Mouse (Mus musculus) Muller cell, postnatal 12 days (primary cell): Measurements from ENCODE around the gene Crisp2.
"Not testable (repeated sequence)": the region's sequence is repeated elsewhere in the genome, so short reads cannot be mapped to it uniquely, and the experiment has no call there.

ENCODE experiments used
- DNase-seq: peaks from one replicate; pipeline ENCODE4 v3.0.0-alpha.2; 2015; ENCODE audit errors: inconsistent ontology term

The Crisp2 gene

DNA sequence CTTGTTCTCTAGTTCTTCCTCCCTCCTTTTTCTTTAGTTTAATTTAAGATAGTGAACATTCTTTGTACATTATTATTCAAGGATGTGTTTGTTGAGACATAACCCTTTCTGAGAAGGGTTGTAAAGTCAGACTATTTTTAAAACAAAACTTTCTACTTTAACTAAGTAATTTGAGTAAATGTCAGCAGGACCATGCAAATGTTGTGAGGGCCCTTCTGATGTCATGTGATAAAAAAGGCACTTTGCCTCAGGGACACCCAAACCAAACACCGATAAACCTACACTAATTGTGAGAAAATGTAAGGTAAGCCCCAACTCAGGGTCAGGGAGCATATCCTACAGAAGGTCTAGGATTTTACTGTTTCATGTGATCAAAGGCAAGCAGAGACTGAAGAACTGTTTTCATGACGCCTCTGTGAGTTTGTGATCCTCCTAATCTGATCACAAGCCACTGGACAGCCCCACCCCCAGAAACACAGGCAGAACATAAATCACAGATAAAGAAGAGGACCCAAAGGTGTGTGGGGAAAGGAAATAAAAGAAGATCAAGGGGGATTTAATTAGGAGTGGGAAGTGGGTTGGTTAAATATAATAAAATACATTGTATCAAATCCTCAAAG, at the start of gene Crisp2:
TSS of gene Crisp2 (minus strand) at position 51 of the 620 bp plus-strand sequence.
- no peak for DNase-seq

DNA sequence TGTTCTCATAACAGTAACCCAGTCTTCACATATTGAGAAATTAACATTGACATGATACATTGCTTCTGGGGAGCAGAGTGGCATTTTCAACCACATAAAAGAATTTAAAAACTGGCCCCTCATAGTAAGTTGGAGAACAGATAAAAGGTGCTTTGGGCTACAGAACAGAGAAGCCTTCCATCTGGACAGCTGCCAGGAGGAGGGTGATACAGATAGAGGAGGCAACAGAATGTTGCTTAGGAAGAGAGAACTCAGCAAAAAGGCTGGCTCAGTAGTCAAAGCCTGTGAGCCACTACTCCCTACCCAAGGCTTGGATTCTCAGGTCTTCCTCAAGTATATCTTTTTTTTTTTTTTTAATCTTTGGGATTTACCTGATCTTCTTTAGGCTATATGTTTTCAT, 48.3 kb upstream of the Crisp2 start:
- no peak for DNase-seq

DNA sequence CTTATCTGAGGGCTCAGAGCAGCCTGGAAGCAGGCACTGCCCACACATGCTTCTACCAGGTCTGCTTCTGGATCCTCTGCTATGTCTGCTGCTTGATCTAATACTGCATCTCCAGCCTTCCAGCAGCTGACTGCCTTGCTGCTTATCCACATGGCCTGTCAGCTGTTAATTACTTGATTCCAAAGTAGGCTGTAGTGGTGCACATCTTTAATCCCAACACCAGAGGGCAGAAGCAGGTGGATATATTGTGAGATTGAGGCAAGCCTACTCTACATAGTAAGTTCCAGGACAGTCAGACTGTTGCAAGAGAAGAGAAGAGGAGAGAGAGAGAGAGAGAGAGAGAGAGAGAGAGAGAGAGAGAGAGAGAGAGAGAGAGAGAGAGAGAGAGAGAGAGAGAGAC, 30.5 kb upstream of the Crisp2 start:
- DNase-seq = peak; percentile 48

DNA sequence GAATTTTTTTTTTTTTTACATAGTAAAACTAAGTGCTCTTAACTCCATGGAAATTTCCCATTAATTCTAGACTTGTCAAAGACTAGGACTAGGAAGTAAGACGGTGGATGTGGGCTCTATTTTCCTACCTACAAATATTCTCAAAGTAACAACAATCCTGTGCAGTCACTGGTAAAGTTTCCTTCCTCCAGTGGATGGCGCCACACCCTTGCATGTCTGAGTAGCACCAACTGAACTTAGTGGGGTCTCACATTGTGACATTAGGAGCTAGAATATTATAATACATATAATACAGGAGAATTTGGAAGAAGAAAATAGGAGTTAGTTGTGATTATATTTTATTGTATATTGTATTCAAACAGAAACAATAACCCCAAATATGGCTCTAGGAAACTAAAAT, 25.1 kb upstream of the Crisp2 start:
- no peak for DNase-seq

DNA sequence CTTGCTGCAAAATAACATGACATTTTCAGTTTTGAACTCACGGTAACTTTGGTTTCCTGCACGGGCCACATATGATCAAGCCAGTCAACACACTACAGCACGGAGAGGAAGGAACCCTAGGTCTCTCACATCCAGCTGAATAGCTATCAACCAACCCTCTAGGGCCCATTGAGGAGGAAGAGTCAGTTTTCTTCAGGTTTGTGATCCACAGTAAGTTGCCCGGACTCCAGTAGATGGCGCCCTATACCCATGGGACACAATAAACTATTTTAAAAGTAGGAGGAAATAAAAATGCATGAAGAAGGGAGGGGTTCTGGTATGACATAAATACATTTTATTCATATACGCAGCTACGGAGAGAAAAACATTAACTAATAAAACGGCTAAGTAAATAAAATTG, 17.7 kb upstream of the Crisp2 start:
- DNase-seq = peak; percentile 38

DNA sequence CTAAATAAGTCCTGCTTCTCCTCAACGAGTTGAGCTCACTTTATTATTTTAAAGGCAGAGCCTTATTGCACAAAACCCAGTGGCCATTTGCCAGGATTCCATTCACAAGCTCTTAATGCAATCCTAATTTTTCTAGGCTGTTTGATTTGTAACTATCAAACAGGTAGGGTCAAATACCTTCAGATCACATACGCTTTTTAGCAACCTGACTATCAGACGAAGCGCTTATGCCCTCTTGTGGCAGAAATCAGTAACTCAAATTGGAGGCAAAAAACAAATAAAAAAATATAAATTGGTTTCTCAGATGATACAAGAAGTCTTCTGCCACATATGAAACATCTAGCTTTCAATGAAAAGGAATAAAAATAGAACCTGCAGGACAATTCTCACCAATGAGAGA, 17.0 kb upstream of the Crisp2 start:
- DNase-seq = no peak

DNA sequence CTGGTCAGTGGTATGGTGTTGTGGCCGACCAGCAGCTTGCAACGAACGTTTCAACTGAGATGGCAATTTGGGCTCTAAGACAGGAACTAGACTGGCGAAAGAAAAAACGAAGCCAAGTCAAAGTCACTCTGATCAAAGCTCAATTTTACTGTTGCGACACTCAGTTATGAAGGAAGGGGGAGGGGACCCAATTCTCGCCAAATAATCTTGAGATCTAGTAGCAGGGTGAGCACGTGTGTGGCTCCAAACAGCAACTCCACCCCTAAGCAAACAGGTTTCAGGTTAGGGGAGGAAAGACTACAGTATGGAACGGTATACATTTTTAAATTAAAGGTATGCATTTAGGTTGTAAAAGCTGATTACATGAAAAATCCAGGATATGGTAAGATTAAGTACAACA, 14.7 kb upstream of the Crisp2 start:
- DNase-seq = no peak

DNA sequence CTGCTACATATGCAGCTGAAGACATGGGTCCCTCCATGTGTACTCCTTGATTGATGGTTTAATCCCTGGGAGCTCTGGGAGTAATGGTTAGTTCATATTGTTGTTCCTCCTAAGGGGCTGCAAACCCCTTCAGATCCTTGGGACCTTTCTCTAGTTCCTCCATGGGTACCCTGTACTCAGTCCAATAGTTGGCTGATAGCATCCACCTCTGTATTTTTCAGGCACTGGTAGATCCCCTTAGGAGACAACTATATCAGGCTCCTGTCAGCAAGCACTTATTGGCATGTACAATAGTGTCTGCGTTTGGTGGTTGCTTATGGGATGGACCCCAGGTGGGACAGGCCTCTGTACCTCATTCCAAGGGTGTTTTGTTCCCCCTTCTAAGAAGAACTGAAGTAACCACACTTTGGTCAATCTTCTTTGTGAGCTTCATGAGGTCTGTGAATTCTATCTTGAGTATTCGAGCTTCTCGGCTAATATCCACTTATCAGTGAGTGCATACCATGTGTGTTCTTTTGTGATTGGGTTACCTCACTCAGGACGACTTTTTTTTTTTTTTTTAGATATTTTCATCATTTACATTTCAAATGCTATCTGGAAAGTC, 10.6 kb upstream of the Crisp2 start:
- DNase-seq = no peak

DNA sequence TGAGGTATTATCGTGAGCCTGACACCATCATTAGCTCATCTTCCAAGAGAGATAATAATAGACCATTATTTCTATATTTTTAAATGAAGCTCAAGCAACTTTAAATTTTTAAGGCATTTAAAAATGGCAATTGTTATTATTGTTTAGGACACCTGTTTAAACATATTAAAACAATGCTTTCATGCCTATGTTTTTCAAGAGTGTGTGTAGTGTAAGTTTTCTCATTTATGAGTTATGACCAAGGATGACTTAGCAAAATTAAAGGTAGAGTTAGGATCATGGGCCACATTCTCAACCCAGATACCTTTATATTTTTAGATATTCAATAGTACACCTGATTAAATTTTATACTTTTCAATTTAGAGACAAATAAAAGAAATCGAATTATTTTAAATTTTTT, 5.5 kb upstream of the Crisp2 start:
- DNase-seq = no peak

DNA sequence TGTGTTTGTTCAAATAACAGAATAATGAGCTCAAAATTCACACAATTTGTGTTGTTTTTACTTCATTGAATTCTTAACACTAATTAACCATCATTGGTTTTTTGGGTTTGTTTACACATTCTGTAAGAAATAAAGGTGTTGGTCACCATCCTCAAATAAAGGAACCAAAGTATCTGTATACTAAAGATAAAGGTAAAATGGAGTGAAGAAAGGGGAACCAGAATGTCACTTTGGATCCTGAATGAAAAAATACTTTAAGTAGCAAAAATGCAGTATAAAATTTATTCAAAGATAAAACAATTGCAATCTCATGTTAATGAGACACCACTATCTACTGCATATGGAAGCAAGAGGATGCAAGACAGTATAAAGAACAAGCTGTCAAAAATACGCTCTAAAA, 4.8 kb upstream of the Crisp2 start:
- DNase-seq = no peak

DNA sequence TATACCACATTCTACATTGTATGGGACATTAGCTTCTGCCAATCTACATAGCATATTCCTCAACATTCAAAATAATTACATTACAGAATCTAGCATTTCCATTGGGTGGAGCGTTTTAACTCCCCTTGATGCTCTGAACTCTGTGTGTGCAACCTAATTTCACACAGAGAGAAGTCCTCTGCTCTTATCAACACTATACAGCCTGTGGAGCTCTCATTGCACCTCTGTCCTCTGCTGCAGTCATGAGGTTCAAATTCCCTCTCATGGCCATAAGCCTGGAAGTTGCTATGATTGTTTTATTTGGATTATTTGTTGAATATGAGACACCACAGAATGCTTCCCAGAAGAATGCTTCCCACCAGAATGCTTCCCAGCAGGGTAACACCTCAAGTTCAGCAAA, 4.1 kb upstream of the Crisp2 start, which contains the start of gene Rhag:
TSS of gene Rhag (plus strand) at position 193 of the 400 bp plus-strand sequence.
- no peak for DNase-seq

DNA sequence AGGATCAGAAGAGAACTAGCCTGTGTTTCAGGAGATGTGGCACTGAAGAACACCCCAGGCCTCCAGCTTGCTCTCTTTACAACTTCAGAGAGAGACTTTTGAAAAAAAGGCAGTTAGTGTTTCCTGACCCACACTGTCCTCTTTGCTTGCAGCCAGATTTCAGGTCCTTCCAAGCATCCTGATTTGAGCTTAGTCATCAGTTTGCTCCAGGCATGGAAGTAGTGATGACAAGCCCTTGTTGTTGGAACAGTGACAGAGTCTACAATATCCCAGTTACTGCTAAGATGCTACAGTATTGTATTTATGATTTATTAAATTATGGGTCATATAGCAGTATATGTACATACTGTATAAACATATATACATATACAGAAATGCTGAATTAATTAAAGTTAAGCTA, 1.3 kb upstream of the Crisp2 start:
- no peak for DNase-seq

DNA sequence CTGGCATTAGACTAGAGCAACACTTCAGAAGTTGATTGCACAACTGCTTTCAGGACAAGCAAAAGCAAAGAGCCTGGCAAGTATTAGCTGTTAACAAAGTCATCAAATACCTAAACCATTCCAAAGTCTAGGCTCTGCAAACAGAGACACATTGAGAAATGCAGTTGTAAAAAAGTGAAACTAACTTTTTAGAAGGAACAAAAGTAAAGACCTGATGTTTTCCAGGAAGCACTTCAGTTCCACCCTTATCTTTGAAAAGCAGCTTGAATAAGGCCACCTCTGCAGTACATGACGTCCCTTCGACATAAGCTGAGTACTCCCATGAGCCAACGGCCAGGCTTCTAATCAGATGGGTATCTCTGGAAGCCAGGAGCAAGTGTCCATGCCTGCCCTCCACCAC, 253 bp downstream of the Crisp2 start:
- DNase-seq = peak; percentile 33

DNA sequence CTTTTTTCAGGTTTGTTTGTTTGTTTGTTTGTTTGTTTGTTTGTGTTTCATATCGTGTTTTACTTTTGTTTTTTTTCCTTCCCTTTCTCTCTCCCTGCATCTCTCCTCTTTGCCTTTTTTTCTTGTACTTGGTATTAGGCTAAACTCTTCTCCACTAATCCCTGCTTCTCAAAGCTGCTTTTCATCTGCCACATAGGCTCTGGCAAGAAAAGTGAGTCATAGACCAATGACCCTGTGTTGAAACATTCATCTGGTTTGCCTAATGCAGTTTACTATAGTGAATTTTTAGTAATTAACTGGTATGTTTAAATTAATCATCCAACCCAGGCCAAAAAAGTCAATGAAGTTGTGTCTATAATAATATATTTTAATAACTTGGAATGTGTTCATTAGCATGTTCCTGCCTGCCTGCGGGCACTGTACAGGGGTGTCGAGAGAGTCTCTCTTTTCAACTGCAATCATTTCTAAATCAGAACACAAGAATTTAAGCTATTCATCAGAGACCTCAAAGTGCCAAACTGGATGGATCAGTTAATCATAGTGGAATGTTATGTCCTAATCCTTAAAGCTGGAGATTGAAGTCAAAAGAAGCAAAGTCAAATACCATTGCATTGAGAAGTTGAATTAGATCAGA, 4.0 kb downstream of the Crisp2 start:
- peak; percentile 85 for DNase-seq

DNA sequence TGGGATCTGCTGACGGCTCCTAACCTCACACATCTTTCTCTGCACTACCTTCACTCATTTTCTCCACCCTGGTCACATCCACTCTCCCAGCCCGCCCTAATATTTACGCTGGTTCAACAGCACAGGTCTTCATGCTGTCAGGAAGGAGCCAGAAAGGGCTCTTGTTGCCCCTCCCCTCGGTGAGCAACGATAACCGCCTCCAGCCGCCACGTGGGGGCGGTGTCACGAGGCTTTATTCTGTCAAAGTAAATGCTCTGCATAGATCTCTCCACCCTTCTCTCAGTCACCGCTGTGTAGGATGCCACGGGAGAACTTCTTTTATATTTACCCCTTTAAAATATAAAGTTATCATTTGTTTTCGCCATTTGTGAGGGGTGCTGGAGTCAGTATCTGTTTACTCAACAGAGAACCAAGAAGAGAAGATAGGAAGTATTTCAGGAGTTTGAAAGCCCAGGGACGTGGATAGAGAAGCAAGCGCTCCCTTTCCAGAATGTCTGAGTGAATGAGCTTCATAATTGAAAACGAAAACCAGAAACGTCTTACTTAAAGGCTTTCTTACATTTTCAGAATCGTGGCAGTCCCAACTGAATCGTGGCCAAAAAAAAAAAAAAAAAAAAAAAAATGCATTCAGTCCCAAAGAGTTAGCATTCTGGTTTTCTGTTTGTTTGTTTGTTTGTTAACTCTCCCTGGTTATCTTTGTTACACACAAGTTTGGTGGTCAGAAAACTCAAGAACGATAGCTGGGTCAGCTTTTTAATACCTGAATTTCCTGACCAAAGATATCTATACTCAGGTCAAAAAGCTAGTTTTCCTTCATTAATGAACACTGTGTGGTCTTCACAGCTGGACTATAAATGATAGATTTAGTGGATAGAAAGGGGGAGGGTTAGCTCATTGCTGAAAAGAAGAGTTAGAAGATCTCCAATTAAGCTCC, 12.6 kb downstream of the Crisp2 start:
- DNase-seq = no peak

DNA sequence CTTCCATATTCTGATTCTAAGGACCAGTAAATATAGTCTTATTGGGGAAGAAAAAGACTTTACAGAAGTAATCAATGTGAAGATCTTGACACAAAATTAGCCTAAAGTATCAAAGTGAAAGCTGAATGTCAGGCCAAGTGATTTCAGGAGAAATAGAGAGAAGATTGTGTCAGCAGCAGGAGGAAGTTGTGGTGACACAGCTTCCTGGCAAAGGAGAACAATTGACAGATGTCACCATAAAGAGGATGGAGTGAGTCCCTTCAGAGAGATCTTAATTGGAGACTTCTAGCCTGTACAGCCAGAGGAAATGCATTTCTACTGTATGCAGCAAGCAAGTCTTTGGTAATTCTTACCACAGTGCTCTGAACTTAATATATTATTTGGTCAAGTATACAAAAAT, 16.9 kb downstream of the Crisp2 start:
- DNase-seq = no peak

DNA sequence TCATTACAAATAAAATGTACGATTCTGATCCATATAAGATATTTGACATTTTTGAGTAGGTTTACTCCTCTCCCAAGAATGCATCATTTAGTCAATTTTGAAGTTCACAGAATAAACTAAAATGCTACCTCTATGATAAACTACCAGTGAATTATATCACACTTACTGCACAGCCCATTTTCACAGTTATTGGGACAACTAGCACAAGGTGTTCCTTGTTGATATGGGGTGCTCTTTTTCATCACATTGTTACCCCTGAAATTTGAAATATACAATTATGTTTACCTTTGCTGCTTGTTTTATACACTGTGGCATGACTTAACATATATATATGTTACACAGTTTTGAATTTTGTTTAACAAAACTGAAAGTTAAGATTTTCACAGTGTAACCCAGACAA, 39.7 kb downstream of the Crisp2 start:
- no peak for DNase-seq

DNA sequence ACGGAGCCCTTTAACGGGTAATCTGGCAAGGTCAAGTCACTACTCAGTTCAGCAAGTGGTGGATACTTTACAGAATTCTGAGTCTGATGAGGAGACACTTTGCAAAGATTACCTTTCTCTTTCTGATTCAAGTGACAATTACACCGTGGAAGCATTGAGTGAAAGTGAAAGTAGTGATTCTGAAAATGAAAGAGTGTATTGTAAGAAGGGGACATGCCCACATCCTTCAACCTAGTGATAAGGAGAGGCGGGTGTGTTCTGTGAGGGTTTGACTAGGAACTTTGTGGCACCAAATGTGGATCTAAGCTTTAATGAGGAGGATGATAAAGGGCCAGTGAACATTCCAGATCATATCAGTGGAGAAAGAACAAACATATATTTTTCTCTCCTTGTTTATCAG, 43.1 kb downstream of the Crisp2 start:
- DNase-seq = no peak

DNA sequence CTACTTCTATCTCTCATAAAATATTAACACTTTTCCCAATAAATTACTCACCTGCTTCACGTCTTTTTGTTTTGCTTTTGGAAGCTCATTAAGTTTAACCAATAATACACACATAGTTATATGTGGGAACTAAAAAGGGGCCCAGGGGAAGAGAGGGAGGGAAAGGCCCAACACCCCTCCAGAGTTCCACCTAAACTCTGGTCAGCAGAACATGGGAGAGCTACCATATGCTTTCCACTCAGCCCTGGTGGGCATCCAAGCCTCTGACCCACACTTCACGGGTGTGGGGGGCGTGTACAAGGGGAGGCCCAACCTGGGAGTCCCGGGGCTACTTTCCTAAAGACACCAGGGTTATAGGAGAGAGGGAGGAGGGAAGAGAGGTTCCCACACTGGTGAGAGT, 75.1 kb downstream of the Crisp2 start:
- no peak for DNase-seq

DNA sequence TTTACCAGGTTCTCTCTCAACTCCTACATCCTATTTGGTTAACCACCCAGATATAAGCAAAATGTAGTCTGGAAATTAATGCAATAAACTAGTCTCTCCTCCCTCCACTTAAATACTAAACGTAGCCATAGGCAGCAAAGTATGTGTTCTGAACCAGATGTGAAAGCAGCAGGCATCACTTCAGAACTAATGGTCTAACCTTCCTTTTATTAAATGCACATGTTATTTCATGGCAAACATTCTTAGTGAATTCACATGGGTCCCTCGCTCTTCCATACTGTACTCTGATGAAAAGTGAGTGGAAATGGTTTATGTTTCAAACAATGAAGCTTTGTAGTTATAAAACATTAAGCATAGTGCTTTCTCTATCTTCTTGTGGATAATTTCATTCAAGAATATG, 75.5 kb downstream of the Crisp2 start:
- DNase-seq = no peak

DNA sequence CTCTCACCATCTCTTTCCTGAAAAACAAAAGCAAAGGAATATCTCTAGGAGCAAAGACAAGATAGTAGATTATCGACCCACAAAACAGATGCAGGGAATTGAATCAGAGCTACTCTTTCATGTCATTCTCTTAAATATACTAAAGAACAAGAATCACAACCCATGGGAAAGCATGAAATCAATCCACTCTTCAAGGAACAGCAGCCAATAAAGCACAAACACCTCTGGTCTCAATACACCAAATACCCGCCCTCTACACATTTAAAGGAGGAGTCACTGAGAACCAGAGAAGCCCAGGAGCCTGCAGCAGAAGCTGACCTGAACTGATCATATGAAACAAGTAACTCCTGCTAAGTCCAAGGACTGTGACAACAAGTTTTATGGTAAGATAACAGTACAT, 80.0 kb downstream of the Crisp2 start, which contains the start of gene Esp1:
TSS of gene Esp1 (plus strand) at position 301 of the 400 bp plus-strand sequence.
- DNase-seq = no peak

DNA sequence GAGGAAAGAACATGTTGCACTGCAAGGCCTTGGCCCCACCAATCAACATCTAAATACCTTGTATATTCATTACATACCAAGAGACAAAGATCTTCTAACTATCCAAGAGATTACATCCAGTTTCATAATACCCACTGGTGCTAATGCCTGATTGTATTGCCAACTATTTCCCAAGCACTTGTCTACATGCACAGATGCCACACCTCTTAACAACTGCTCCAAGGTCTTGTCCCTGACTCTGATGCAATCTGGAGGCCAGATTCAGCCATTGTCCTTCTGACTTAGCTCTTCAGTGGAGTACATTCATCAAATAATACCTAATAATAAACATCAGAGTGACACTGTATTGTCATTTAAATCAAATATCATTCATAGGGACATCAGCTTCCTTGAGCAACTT, 89.7 kb downstream of the Crisp2 start:
- not testable (repeated sequence) for DNase-seq
